Mouse (Mus musculus) forebrain, embryonic 11.5 days (tissue): ENCODE results near the gene Nedd9. TPM values are rescaled to one million over a fixed set of nuclear protein-coding genes. Genes with fewer than 3 reads are reported as not detected.

Source experiments
- ATAC-seq: fragments of 200-750 bp; cut with Nextera tagmentation; replicated peaks from 2 replicates; pipeline ENCODE4 v1.8.0; 2017; ENCODE audit warnings: moderate TSS enrichment; ENCODE audit not compliant: low FRiP score
- DNase-seq: peaks from one replicate; pipeline ENCODE4 v3.0.0-alpha.2; 2017; ENCODE audit warnings: low spot score
- H3K27ac ChIP-seq: fragments of 300-500 bp; sonication (generic); 2 replicates; pipeline ENCODE4 v1.5.1; 2014; ENCODE audit warnings: low read depth, low read length
- H3K27me3 ChIP-seq: fragments of 300-500 bp; sonication (generic); 2 replicates; pipeline ENCODE4 v1.6.1; 2014; ENCODE audit warnings: mild to moderate bottlenecking, low read length, mixed read lengths; ENCODE audit not compliant: control insufficient read depth, insufficient read depth
- H3K36me3 ChIP-seq: fragments of 300-500 bp; sonication (generic); 2 replicates; pipeline ENCODE4 v1.6.1; 2014; ENCODE audit warnings: mild to moderate bottlenecking, low read length, moderate library complexity, mixed read lengths; ENCODE audit not compliant: control insufficient read depth, insufficient read depth
- H3K4me1 ChIP-seq: fragments of 300-500 bp; sonication (generic); replicated peaks from 2 replicates; pipeline ENCODE4 v1.6.1; 2014; ENCODE audit warnings: low read length, mixed read lengths; ENCODE audit not compliant: control insufficient read depth, insufficient read depth
- H3K4me2 ChIP-seq: fragments of 300-500 bp; sonication (generic); 2 replicates; pipeline ENCODE4 v1.6.1; 2014; ENCODE audit warnings: low read depth, mild to moderate bottlenecking, low read length, moderate library complexity, mixed read lengths; ENCODE audit not compliant: severe bottlenecking
- H3K4me3 ChIP-seq: fragments of 300-500 bp; sonication (generic); 2 replicates; pipeline ENCODE4 v1.5.1; 2014; ENCODE audit warnings: low read depth, low read length
- H3K9ac ChIP-seq: fragments of 300-500 bp; sonication (generic); 2 replicates; pipeline ENCODE4 v1.6.1; 2014; ENCODE audit warnings: low read length
- H3K9me3 ChIP-seq: fragments of 300-500 bp; sonication (generic); 2 replicates; pipeline ENCODE4 v1.6.1; 2016; ENCODE audit warnings: low read length, mixed read lengths; ENCODE audit not compliant: control insufficient read depth
- WGBS: fragments of 180-500 bp; shearing (Covaris S2); extraction: QIAGEN DNeasy Blood & Tissue Kit; methylation state at CpG from one replicate; pipeline ENCODE4 v1.1.7; 2014; 5-methylcytosine and 5-hydroxymethylcytosine counted together
- polyA plus RNA-seq: library from polyadenylated mRNA; unstranded; fragments of >200 nt; fragmentation: Nextera tagmentation; extraction: Ambion mirVana; gene quantifications from 2 replicates; pipeline ENCODE4 v1.2.1, GENCODE M21; 2014

The Nedd9 gene
- polyA plus RNA-seq, 1 experiment from 2014 or later = 27.0 TPM

DNA sequence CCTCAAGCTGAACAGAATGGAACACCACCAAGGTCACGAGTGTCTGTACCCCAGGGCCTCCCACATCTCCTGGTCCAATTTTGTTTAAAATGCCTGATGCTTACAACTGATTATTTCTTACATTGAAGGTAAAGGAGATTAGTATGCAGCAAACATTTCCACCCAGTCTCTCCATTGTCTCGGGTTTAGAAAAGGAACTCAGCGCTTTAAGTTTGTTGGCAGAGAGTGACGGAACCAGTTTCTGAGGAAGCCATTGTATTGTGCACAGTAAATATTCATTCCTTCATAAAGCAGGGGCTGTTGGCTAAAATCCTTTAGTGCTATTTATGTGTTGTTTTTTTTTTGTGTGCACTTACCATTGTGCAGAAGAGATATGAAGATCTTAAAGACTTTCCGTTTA is 166.4 kb downstream of the Nedd9 start:
- no peak for DNase-seq

GRCm38 (mm10) chr13:41302716-41303115 is 184.4 kb downstream of the Nedd9 start:
- Histone ChIP-seq H3K4me2 (no peak overlapping the region), H3K9me3 (no peaks in the 10 kb centered on the region), H3K36me3 (no peaks in the 10 kb centered on the region), H3K27ac (no peak overlapping the region), H3K4me3 (no peak overlapping the region), H3K27me3 (no peaks in the 10 kb centered on the region), H3K9ac (no peak overlapping the region), H3K4me1 (no peaks in the 10 kb centered on the region)
- ATAC-seq = no peak
- peak; percentile 85 for DNase-seq
- 58% methylated on average over 10 of the region's 10 CpGs for WGBS

More for the DNA sequence above, 166.4 kb downstream of the Nedd9 start:
- Histone ChIP-seq H3K27ac (no peak overlapping the region), H3K9me3 (no peaks in the 10 kb centered on the region), H3K4me3 (no peak overlapping the region), H3K9ac (no peak overlapping the region), H3K27me3 (no peaks in the 10 kb centered on the region), H3K4me2 (no peak overlapping the region), H3K36me3 (peaks cover 12% of the 10 kb centered on the region; the same call in 1 of the 2 replicates), H3K4me1 (peaks cover 3% of the 10 kb centered on the region; the same call in 1 of the 2 replicates)
- no peak for ATAC-seq
- 63% methylated on average over 5 of the region's 5 CpGs for WGBS

- Histone ChIP-seq H3K9me3 (no peaks in the 10 kb centered on the region), H3K27ac (no peak overlapping the region), H3K4me3 (no peak overlapping the region), H3K36me3 (no peaks in the 10 kb centered on the region), H3K9ac (no peak overlapping the region), H3K4me1 (no peaks in the 10 kb centered on the region), H3K27me3 (no peaks in the 10 kb centered on the region), H3K4me2 (no peak overlapping the region)
- 79% methylated on average over 4 of the region's 4 CpGs for WGBS
- DNase-seq = no peak
- ATAC-seq = no peak
These were observed 187.1 kb downstream of the Nedd9 start for GRCm38 (mm10) chr13:41300037-41300436.

- ATAC-seq = no peak
- no peaks in the 10 kb centered on the region for H3K4me1 ChIP-seq
- no peak overlapping the region for H3K27ac ChIP-seq
- H3K4me3 ChIP-seq = no peak overlapping the region
- no peak for DNase-seq
- no peaks in the 10 kb centered on the region for H3K27me3 ChIP-seq
- H3K36me3 ChIP-seq = no peaks in the 10 kb centered on the region
- no peak overlapping the region for H3K9ac ChIP-seq
- H3K9me3 ChIP-seq = no peaks in the 10 kb centered on the region
- WGBS = 59% methylated on average over 5 of the region's 5 CpGs
- H3K4me2 ChIP-seq = no peak overlapping the region
These were observed 188.2 kb downstream of the Nedd9 start for GRCm38 (mm10) chr13:41298996-41299395.

DNA sequence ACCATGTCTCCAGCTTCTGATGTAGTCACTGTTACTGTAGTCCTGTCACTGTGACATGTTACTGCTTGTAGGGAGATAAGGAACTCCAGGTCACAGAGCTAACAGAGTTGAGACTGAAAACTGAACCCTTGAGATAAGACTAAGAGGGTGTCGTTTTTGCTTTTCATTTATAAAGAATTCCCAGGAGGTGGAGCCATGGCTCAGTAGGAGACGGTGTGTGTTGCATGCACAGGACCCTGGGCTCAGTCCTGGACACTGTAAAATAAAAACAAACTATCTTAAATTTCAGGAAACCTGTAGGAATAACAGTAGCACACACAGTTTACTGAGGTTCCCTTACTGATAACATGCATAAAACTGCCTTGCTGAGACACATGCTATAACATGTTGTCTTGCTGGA is 188.6 kb downstream of the Nedd9 start:
- no peak overlapping the region for H3K9ac ChIP-seq
- no peak overlapping the region for H3K27ac ChIP-seq
- no peaks in the 10 kb centered on the region for H3K4me1 ChIP-seq
- ATAC-seq (no peak), DNase-seq (no peak)
- no peak overlapping the region for H3K4me3 ChIP-seq
- 57% methylated on average over 2 of the region's 2 CpGs for WGBS
- no peaks in the 10 kb centered on the region for H3K9me3 ChIP-seq
- no peaks in the 10 kb centered on the region for H3K27me3 ChIP-seq
- H3K36me3 ChIP-seq = no peaks in the 10 kb centered on the region
- H3K4me2 ChIP-seq = no peak overlapping the region

DNA sequence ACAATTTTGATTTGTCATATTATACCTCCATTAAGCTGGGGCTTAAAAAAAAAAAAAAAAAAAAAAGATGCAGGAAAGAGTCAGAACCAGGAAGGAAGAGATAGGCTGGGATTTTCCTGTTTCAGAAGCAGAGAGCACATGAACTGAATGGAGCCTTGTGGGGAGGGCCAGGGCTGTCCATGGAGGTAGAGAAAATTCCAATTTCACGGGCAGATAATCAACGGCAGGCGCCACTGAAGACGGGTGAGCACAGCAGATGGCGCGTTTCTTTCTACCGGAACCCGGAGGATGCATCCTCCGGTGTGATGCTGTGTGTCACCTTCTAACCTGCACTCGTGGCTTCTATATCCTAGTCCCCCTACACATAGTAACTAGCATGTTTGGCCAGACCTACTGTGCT is 190.8 kb downstream of the Nedd9 start:
- Histone ChIP-seq H3K27ac (no peak overlapping the region), H3K4me1 (no peaks in the 10 kb centered on the region), H3K36me3 (no peaks in the 10 kb centered on the region), H3K4me3 (no peak overlapping the region), H3K9ac (no peak overlapping the region), H3K4me2 (no peak overlapping the region), H3K27me3 (no peaks in the 10 kb centered on the region), H3K9me3 (no peaks in the 10 kb centered on the region)
- no peak for ATAC-seq
- DNase-seq = no peak
- 76% methylated on average over 10 of the region's 10 CpGs for WGBS

- H3K9me3 ChIP-seq = no peaks in the 10 kb centered on the region
- no peaks in the 10 kb centered on the region for H3K36me3 ChIP-seq
- H3K4me1 ChIP-seq = no peaks in the 10 kb centered on the region
- no peaks in the 10 kb centered on the region for H3K27me3 ChIP-seq
- no peak for ATAC-seq
- H3K27ac ChIP-seq = no peak overlapping the region
- no peak overlapping the region for H3K4me3 ChIP-seq
- H3K9ac ChIP-seq = no peak overlapping the region
- no peak overlapping the region for H3K4me2 ChIP-seq
- 71% methylated on average over 6 of the region's 6 CpGs for WGBS
- no peak for DNase-seq
These were observed 191.3 kb downstream of the Nedd9 start for GRCm38 (mm10) chr13:41295886-41296285.

- Histone ChIP-seq H3K36me3 (no peaks in the 10 kb centered on the region), H3K4me3 (no peak overlapping the region), H3K27ac (no peak overlapping the region), H3K4me2 (no peak overlapping the region), H3K9me3 (no peaks in the 10 kb centered on the region), H3K27me3 (no peaks in the 10 kb centered on the region), H3K4me1 (no peaks in the 10 kb centered on the region), H3K9ac (no peak overlapping the region)
- WGBS = 46% methylated on average over 5 of the region's 5 CpGs
- DNase-seq (no peak), ATAC-seq (no peak)
These were observed 193.6 kb downstream of the Nedd9 start for GRCm38 (mm10) chr13:41293595-41293994.

- no peak overlapping the region for H3K4me2 ChIP-seq
- H3K9me3 ChIP-seq = no peaks in the 10 kb centered on the region
- 80% methylated on average over 4 of the region's 4 CpGs for WGBS
- H3K27ac ChIP-seq = no peak overlapping the region
- H3K4me3 ChIP-seq = no peak overlapping the region
- no peaks in the 10 kb centered on the region for H3K27me3 ChIP-seq
- ATAC-seq (no peak), DNase-seq (no peak)
- H3K4me1 ChIP-seq = no peaks in the 10 kb centered on the region
- no peak overlapping the region for H3K9ac ChIP-seq
- no peaks in the 10 kb centered on the region for H3K36me3 ChIP-seq
These were observed 195.6 kb downstream of the Nedd9 start for GRCm38 (mm10) chr13:41291466-41291974.
